In genomic region chr12:54168786-54169185, GRCm38 (mm10) we compare ENCODE assay signal across 24 mouse cellular contexts.
"Had no signal": no experiment of that assay in that cellular context is flagged by ENCODE, and none has a peak within 500 bp of the region (broad histone marks: within the 10 kb centered on the region; RNA-seq: fewer than 3 reads in every experiment).

No protein-coding gene starts in this region.

- H3K4me1 ChIP-seq: limb, embryonic 13.5 days; neural tube, embryonic 15.5 days had no signal

- H3K27ac ChIP-seq: kidney, postnatal 0 days; layer of hippocampus, adult 2 months; limb, embryonic 10.5 days; limb, embryonic 13.5 days; liver, embryonic 12.5 days; liver, embryonic 15.5 days; midbrain, embryonic 10.5 days; neural tube, embryonic 12.5 days; neural tube, embryonic 15.5 days; stomach, postnatal 0 days had no signal

- H3K27me3 ChIP-seq: megakaryocyte, embryonic 14.5 days had no signal

- H3K9me3 ChIP-seq: limb, embryonic 10.5 days; limb, embryonic 13.5 days; liver, embryonic 12.5 days; liver, embryonic 15.5 days; megakaryocyte, embryonic 14.5 days; neural tube, embryonic 12.5 days; neural tube, embryonic 15.5 days had no signal

- H3K9ac ChIP-seq: limb, embryonic 13.5 days; liver, embryonic 12.5 days; liver, embryonic 15.5 days; neural tube, embryonic 12.5 days; neural tube, embryonic 15.5 days had no signal

- ATAC-seq: liver, embryonic 12.5 days had no signal

- H3K4me2 ChIP-seq: limb, embryonic 13.5 days; liver, embryonic 12.5 days; liver, embryonic 15.5 days; neural tube, embryonic 12.5 days; neural tube, embryonic 15.5 days had no signal

- DNase-seq: kidney, adult 2 months; kidney, postnatal 25 days; layer of hippocampus, adult 9-11 months; liver; lung, adult 18-20 months; lung, postnatal 36 days; midbrain, embryonic 14.5 days; right cerebral cortex, adult 18-20 months; right cerebral cortex, postnatal 14 days; right cerebral cortex, postnatal 4 days; thymus, adult 2 months; thymus, postnatal 14 days; thymus, postnatal 4 days had no signal

- H3K4me3 ChIP-seq: layer of hippocampus, adult 2 months; limb, embryonic 10.5 days; limb, embryonic 13.5 days; liver, embryonic 12.5 days; liver, embryonic 15.5 days; megakaryocyte, embryonic 14.5 days; midbrain, embryonic 10.5 days; neural tube, embryonic 12.5 days; neural tube, embryonic 15.5 days had no signal

- H3K36me3 ChIP-seq: limb, embryonic 10.5 days; limb, embryonic 13.5 days; liver, embryonic 12.5 days; liver, embryonic 15.5 days; midbrain, embryonic 10.5 days; neural tube, embryonic 12.5 days; neural tube, embryonic 15.5 days had no signal
